Mouse (Mus musculus) heart, postnatal 4 days (tissue): ENCODE data around the gene Tcaf2. TPM values are rescaled to one million over a fixed set of nuclear protein-coding genes. Genes with fewer than 3 reads are reported as not detected.

Experiments
- DNase-seq: peaks from one replicate; pipeline ENCODE4 v3.0.0; 2021
- total RNA-seq, 2 experiments: library from RNA; stranded (reverse); gene quantifications; 2 replicates each; pipeline ENCODE4 v1.2.3; 2021

Tcaf2 gene
- total RNA-seq = 1 to 10 TPM; 4.2 to 5.3 TPM

DNA sequence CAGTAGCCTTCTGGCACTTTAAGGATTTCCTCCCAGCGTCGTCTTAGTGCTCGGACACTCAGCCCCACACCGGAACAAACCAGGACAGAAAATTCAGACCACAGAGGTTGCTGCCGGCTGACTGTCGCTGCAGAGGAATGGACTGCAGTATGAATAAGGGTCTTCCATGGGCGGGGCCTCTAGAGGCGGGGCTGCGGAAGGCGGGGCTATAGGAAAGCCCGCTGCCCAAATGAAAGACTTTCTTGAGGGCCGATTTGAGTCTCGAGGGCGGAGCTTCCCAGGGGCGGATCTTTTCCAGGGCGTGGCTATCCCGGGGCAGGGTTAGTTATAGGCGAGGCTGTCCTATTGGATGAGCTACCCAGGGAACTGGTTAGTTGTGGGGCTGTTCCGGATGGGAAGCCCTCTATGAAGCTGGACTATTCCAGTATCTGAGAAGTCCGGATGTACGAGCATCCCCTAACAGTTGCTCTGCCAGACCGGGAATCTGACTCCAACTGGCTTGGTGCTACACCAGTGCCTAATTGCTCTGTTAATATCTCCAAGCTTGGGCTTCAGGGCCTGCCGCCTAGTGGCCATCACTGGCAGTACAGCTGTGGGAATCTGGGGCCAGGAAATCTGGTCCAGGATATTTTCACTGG, at the start of gene Tcaf2:
TSS of gene Tcaf2 (minus strand) at position 343 of the 638 bp plus-strand sequence.
- peak; percentile 90 for DNase-seq

DNA sequence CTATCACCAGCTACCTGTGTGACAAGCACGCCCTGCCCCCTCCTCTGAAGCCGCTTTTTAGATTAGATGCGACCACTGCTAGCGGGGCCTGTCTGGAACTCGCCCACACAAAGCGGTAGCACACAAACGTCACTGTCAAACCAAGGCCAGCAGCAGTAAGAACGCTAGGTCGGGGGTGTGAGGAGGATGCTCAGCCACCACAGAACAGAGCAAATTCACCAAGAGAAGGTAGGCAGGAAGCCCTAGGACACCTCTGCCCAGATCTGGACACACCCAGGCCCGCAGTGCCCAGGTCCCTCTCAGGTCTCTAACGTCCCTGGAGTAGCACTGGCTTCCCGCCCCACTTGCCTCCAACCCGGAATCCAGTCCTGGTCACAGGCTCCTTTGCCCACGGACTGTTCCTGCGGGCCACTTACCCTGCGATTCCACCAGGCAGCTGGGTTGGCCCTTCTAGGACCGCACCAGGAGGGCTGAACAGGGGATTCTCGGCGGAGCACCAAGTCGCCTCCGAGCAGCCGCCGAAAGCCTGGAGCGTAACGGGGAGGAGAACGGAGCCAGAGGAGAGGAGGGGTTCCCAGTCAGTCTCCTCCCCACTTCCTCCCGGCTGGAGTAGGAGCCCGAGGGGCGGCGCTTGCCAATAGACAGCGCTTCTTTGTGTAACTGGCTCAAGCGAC, 47.6 kb upstream of the Tcaf2 start:
- DNase-seq = peak; percentile 87

DNA sequence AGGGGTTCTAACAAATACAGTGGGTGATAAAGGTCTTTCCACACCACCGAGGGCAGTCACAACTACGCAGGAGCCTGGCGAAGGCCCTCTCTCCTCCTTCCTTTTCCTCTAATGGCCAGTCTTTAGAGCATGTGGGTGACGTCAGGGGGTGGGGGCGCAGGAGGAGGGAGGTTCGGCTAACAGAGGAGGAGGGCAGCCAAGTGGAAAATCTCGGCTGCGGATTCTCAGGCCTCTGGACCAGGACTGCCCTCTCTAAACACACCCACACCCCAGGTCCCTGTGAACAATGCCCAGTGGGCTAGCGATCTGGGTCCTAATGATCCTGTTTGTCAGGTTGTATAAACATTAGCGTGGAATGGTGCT, 47.1 kb upstream of the Tcaf2 start:
- peak; percentile 88 for DNase-seq

DNA sequence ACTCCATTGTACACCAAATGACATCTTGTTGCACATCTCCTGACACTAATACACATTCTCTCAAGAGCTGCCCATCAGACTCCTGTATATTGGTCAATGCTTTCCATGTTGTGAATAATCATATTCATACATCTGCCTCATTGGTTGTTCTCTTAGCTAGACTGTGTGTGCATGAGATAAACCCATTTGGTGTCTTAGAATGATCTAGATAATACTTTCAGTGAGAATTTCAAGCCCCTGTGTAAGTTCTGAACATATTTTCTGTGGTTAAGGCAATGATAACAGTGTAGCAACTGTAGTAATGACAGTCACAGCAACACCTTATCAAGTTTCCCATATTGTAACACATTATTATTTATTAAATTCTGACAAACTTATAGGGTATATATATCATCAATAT, 44.7 kb upstream of the Tcaf2 start:
- DNase-seq = no peak

DNA sequence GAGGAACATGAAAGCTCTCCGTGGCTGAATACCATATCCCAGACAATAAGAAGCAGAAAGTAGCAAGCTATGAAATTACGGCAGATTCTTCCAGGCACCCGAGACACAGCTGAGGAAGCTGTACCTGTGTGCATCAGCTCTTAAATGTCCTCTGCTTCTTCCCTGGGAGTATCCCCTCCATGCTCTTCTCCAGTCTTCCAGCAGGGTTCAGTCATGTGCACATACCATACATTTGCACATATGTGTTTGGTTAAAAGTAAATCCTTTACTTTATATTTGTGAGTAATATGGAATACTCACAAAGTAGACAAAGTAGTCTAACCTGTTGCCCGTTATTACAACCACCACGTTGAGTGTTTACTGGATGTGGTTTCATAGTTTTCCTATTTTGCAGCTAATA, 42.9 kb upstream of the Tcaf2 start:
- no peak for DNase-seq

DNA sequence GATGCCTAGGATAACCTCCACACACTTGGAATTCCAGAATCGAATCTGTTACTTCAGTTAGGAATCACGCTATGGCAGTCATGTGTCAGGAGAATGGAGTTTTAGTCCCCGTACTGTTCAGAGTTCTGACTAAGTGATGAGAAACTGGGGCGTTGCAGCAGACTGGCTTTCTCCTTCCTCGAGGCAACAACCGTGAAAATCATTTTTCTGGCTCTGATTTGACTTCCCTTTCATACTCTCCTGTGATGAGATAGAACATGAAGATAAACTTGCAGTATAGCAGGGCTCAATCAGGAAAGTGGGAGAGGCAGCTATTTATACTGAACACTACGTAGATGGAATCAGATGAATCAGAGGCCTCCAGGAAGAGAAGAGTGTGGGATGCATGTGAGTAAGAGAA, 35.0 kb upstream of the Tcaf2 start:
- no peak for DNase-seq

DNA sequence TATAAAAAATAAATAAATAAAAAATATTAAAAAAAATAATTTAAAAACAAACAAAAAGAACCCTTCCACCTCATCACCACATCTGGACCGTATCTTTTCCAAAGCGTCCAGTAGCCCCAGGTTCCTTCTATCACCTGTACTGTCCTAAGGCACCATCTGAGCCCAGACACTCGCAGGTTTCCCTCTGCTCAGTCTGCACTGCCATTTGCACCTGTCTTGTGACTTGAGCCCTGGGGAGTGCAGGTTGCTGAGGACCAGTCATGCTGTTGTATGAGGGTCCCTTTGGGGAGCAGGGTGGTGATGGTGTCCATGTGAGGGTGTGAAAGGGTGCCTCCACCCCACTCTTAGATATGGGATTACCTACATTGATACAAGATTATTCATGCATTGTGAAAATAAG, 31.0 kb upstream of the Tcaf2 start:
- DNase-seq = no peak

DNA sequence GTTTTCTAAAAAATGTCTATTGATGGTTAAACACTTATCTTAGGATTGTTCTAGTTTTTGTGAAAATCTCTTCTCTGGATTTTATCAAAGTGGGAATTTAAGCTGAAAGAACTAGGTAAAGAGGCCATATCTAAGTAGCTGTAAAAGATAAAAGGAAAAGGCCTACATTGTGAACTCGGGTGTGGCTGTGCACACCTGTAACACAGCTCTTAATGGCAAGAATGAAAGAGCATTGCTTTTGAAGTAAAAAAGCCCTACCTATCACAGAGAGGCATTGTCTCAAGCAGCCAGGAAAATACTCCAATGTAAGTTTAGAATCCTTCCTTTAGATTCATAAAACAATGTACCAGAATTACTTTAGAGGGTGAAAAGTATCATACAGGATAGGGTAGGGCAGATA, 26.7 kb upstream of the Tcaf2 start:
- DNase-seq = no peak

DNA sequence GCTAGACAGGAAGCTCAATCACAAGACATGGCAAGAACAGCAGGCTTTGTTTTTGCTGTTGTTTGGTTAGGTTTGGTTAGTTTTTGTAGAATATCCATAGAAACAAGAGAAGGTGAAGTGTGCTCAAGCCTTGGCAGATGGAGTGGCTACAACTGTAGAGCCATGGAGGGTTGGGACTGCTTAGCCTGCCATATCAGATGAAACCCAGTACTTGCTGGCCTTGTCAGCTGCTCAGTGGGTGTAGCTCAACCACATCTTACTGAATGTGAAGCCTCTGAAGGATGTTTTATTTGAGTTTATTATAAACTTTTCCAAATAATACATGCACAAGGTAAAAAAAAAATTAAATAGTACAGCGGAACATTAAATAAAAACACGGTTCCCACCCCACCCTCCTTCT, 22.7 kb upstream of the Tcaf2 start:
- DNase-seq = no peak

DNA sequence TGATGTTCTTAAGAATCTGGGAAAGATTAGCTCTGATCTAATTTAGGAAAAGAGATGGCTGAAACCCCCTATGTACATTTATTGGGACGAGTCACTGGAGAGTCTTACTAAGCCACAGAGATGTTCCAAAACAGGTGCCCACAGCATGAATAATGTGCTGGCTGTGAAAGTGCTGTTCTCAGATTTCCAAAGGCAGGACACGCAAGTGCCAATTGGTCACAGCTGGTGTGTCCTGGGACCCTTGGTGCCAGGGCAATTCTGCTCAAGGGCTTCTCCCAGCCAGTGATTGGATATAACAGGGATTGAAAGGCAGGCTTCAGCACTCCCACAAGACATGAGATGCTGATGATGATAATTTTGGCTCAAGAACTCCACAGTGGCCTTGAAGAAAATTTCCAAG, 16.7 kb upstream of the Tcaf2 start:
- DNase-seq = no peak

DNA sequence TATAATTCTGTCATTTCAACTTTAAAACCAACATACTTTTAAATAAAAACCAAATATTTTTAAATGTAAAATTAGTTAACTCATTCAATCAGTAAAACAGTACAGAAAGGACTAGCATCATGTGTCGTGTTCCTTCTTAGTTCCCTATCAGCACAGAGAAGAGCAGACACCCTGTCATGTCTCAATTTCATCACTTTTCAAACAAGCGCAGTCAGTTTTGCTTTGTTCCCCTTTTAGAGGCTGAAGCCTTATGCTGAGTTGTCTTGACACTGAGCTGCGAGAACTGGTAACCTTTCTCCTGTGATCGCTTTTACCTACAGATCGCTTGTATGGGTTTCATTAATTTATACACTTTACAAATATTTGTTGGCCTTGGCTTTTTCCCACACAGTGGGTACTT, 10.7 kb downstream of the Tcaf2 start:
- DNase-seq = no peak

DNA sequence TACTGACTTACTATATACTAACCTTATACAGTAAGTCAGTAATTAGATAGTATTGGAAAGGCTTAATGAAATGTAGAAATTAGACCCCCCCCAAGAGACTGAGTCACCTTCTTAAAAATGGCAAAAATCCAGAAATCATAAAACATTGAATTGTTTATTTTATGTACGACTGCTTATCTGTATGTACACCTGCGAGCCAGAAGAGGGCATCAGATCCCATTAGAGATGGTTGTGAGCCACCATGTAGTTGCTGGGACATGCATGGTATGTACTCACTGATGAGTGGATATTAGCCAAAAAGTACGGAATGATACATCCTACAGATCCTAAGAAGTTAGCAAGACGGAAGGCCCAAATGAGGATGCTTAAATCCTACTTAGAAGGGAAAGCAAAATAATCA, 13.7 kb downstream of the Tcaf2 start:
- DNase-seq = no peak

DNA sequence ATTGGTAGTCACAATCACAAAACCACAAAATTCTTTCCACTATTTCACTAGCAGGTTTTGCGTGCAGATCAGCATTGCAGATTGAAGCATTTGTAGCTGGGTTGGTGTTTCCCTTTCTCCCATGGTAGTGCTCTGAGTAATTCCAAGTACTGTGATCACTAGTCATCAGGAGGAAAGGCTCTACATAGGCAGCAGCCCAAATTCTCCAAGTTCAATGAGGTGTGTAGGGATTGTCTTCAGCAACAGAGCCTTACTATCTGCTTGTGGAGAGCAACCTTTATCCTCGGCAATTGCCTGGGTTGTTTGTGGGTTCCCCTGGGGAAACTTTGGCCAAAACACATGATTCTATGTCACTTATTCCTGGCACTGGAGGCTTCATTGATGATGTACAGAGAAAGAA, 28.1 kb downstream of the Tcaf2 start:
- DNase-seq = no peak

DNA sequence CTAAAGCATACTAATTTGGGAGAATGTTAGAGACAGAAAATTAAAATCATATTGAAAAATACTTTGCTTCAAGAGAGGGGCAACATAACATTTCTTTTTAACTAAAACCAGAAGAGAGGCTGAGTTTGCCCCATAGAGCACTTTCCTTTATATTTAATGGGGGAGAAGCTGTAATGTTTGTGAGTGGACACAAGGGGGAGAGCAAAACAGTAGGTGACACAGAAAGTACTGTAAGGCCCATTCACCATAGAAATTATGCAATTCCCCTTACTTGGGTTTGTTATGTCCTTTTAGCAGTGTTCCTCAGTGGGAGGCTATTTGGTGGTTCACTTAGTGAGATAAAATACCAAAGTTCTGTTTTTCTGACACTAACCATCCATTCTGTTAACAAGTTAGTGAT, 32.8 kb downstream of the Tcaf2 start:
- DNase-seq = no peak

DNA sequence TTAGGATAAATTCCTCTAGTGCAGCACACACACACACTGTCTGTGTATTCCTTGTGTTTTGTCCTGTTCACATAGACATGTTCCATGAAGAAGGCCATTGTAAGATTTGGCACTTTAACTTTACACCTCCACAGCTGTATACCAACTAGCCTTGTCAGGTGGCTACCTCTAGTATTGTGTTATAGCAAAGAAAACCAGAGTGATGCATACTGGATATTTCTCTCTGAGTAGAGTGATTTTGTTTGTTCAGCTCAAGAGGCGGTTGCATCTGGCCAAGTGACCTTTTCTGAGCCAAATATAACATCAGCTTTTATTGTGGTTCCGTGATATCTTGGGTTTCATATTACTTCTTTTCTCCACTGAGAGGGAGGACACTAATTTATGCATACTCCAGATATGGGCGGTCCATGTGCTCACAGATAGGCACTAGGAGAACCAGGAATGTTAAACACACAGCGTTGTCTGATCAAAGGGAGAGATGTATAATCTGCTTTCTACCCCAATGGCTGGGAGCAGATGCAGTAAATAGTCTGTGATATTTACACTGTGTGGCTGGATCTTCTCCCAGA, 34.0 kb downstream of the Tcaf2 start:
- no peak for DNase-seq

DNA sequence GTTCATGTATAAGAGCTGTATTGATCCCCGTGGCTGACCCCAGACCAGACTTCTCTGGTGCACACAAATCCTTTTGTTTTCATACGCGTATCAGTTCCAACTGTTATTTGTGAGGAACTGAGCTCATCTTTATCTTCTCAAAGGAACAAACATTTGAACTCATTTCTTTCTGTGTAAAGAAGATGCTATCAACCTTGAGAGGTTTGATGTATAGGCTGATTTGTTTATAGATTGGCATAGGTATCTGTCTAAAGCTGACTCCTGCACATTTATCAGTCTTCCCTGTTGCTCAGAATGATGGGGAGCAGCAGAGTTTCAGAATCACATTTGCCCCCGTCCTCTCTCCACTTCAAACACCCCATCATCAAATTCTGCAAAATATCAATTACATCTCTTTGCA, 47.5 kb downstream of the Tcaf2 start, which contains the start of gene Tcaf3:
TSS of gene Tcaf3 (minus strand) at position 101 of the 400 bp plus-strand sequence.
- no peak for DNase-seq

DNA sequence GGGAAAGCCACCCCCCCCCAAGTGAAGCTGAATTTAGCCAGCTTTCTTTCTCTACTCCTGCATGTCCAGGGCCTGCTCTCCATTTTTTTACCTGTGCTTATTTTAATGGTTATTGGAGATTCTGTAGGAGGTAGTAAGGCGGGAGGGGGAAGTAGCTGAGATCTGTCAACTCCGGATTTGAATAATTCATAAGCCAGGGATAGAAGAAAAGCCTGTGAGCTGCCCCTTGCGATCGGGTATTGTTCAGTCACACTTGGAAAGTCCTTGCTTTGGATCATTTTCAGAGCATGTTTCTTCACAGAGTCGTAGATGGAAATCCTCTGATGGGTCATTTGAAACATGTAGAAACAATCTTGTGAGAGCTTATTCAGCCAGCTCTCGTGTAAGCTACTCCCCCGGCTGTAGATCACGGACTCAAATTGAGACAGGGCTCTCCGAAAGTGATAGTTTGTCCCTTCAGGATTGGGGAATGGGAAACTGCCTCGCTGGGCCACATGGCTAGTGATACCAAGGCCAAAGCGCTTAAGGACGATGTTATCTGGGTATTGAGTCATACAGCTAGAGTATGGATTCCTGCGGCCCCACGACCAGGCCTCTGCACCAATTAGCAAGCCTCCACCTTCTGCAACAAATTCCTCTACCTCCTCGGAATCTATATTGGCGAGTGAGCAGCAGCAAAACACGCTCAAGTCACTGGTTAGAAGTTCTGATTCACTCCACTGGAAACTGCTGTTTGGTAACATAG, 51.7 kb downstream of the Tcaf2 start:
- no peak for DNase-seq

DNA sequence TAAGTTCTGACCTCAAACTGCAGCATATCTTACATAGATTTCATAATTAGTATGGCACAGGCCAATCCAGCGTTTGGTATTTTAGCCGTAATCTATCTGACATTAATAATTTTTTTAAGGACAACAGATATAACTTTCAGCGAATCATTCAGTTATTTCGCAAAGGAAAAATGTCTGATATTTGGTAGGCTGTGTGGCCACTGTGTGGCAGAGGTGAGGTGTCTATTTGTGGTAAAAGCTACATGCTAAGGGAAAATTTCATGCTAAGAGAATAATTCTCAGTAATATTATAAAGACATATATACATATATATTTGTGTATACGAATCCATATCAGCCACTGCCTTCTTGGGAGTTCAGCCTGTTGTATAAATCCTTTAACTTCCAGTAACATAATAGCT, 58.5 kb downstream of the Tcaf2 start:
- no peak for DNase-seq

DNA sequence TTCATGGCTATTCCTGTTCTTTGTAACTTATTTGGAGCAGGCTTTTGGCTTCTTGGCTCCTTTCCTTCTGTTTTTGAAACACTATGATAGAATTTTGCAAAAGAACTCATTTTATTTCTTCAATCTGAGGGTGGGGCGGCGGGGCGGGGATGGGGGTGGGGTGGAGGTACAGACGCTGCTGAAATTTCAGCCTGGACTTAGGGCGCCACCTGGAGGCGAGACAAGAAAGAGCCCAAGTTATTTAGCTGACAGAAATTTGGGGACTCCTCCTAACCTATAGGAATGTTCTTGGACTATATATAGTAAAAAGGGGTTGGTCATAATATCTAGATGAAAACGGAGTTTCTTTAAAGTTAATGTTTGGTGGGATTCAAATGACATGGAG, 61.6 kb downstream of the Tcaf2 start:
- peak; percentile 79 for DNase-seq

DNA sequence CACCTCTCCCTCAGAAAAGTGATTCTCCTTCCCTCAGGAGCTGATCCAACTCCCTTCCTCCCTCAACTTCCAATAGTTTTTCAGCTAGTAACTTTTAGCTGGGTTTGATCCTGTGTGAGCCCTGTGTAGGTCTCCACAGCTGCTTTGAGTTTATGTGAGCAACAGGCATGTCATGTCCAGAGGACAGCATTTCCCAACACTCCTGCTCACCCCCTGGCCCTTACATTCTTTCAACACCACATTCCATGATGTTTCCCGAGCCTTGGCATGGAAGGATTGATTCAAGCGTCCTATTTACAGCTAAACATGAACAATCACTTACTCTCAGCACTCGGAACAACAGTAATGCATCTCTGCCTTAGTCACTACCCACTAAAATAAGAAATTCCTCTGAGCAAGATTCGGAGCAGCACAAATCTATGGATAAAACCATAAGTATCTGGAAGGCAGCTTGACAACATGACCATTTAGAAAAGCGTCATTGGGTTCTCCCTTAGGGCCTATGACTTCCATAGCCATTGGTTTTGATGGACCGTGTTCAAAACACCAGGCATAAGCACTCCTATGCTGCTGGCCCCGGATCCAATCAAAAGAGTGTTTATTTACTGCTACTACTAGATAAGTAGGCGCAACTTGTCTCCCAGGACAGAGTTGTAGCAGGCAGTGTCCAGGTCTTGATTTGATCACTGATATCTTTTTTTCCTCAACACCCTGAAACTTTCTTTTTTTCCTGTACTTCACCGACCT, 62.1 kb downstream of the Tcaf2 start:
- DNase-seq = no peak

DNA sequence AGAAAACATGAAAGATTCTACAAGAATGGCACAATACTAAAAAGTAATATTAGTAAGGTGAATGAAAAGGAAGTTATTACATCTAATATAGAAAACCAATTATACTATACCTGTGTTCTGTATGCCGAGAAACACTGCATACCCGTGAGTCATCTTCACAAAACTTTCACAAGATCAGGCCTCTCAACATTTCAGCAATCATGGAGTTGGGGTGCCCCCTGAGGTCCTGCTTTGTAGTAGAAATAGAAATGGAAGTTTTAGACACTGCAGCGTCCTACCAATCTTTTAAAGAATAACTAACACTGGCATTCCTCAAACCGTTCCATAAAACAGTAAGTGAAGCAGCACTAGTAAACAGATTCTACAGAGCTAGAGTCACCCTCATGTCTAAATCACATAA, 66.4 kb downstream of the Tcaf2 start:
- no peak for DNase-seq

DNA sequence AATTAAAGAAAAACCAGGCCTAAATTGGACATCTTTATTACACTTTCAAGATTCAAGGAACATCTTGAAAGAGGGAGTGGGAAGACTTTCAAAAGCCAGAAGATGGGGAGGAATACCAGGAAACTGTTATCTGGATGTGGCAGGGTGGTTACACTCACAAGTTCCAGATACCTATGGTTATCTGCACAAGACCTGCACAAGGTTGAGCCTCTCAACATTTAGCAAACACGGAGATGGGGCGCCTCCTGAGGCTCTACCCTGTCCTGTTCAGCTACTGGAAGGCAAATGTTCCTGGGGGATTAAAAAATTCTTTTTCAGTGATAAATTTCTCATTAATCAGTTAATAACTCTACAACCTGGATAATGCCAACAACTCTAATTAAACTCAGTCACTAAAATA, 67.6 kb downstream of the Tcaf2 start:
- no peak for DNase-seq
